Mouse (Mus musculus) lung, embryonic 16.5 days (tissue): Measurements from ENCODE around the gene Il13. TPM values are rescaled to one million over a fixed set of nuclear protein-coding genes. Genes with fewer than 3 reads are reported as not detected.

Experiments used
- ATAC-seq: fragments of 200-750 bp; cut with Nextera tagmentation; 2 replicates; pipeline ENCODE4 v1.8.0; 2017; ENCODE audit warnings: low read depth, mild to moderate bottlenecking, moderate library complexity
- H3K27ac ChIP-seq: fragments of 300-500 bp; sonication (generic); 2 replicates; pipeline ENCODE4 v1.5.1; 2014; ENCODE audit warnings: mild to moderate bottlenecking, control low read depth, low read length
- H3K27me3 ChIP-seq: fragments of 300-500 bp; sonication (generic); 2 replicates; pipeline ENCODE4 v1.6.1; 2014; ENCODE audit warnings: low read depth, low read length, mixed read lengths; ENCODE audit not compliant: control insufficient read depth, insufficient read depth
- H3K36me3 ChIP-seq: fragments of 300-500 bp; sonication (generic); 2 replicates; pipeline ENCODE4 v1.6.1; 2014; ENCODE audit warnings: low read length; ENCODE audit not compliant: control insufficient read depth, insufficient read depth
- H3K4me1 ChIP-seq: fragments of 300-500 bp; sonication (generic); replicated peaks from 2 replicates; pipeline ENCODE4 v1.6.1; 2014; ENCODE audit warnings: low read length, mixed read lengths; ENCODE audit not compliant: control insufficient read depth, insufficient read depth
- H3K4me2 ChIP-seq: fragments of 300-500 bp; sonication (generic); 2 replicates; pipeline ENCODE4 v1.6.1; 2014; ENCODE audit warnings: low read depth, low read length, control low read depth
- H3K4me3 ChIP-seq: fragments of 300-500 bp; sonication (generic); 2 replicates; pipeline ENCODE4 v1.5.1; 2014; ENCODE audit warnings: mild to moderate bottlenecking, low read length, control low read depth
- H3K9ac ChIP-seq: fragments of 300-500 bp; sonication (generic); 2 replicates; pipeline ENCODE4 v1.6.1; 2014; ENCODE audit warnings: low read length, control low read depth
- H3K9me3 ChIP-seq: fragments of 300-500 bp; sonication (generic); 2 replicates; pipeline ENCODE4 v1.6.1; 2016; ENCODE audit warnings: low read length; ENCODE audit not compliant: control insufficient read depth
- WGBS: fragments of 180-500 bp; shearing (Covaris S2); extraction: QIAGEN DNeasy Blood & Tissue Kit; methylation state at CpG from one replicate; pipeline ENCODE4 v1.1.7; 2014; 5-methylcytosine and 5-hydroxymethylcytosine counted together
- polyA plus RNA-seq: library from polyadenylated mRNA; unstranded; fragments of >200 nt; fragmentation: Nextera tagmentation; extraction: Ambion mirVana; gene quantifications from 2 replicates; pipeline ENCODE4 v1.2.1, GENCODE M21; 2015

Gene Il13
- polyA plus RNA-seq, 1 experiment from 2014 or later = not detected

DNA sequence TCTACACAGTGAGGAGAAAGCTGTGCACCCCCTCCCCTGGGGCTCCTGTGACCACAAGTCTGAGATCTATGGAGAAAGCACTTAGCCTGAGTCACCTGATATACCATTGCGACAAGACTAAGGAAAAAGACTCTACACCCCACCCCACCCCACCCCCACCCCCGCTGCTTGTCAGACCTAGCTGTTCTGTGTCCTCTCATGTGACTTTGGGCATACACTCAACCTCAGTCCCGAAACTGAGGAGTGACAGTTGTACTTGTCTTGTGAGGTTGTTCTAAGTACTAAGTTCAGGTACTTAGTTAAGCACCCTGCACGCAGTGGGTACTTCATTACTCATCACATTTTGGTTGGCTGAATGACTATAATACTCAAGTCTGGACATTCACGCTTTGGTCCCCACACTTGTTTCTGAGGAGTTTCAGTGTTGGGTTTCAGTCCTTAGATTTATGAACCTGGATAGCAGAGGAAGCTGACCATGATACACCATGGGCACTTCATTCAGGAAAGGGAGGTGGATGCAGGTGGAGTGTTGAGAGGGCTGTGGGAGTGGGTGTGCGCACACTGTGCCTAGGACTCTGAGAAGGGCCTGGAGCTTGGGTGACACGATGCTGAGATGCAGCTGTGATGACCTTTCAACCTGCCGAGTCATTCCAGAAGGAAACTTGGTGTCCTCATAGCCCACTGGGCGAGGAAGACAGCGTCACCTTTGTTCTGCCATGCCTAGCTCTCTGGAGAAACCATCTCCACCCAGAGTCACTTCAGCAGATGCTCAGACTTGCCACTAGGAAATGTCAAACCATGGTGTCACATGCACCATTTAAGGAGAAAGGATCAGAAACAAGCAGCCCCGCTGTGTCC lies 12.7 kb downstream of the Il13 start:
- no peak overlapping the region for H3K4me3 ChIP-seq
- no peak overlapping the region for H3K27ac ChIP-seq
- no peak for ATAC-seq
- no peak overlapping the region for H3K9ac ChIP-seq
- no peak overlapping the region for H3K4me2 ChIP-seq
- H3K4me1 ChIP-seq = no peaks in the 10 kb centered on the region
- no peaks in the 10 kb centered on the region for H3K27me3 ChIP-seq
- WGBS = 77% methylated on average over 11 of the region's 11 CpGs
- no peaks in the 10 kb centered on the region for H3K36me3 ChIP-seq
- H3K9me3 ChIP-seq = no peaks in the 10 kb centered on the region

- Histone ChIP-seq H3K4me2 (no peak overlapping the region), H3K9me3 (no peaks in the 10 kb centered on the region), H3K27ac (no peak overlapping the region), H3K27me3 (no peaks in the 10 kb centered on the region), H3K36me3 (no peaks in the 10 kb centered on the region), H3K4me3 (no peak overlapping the region), H3K9ac (no peak overlapping the region), H3K4me1 (no peaks in the 10 kb centered on the region)
- ATAC-seq = no peak
- 83% methylated on average over 4 of the region's 4 CpGs for WGBS
Observed at GRCm38 (mm10) chr11:53620094-53620493, 14.4 kb downstream of the Il13 start.

GRCm38 (mm10) chr11:53619428-53619827 lies 15.1 kb downstream of the Il13 start:
- Histone ChIP-seq H3K9me3 (no peaks in the 10 kb centered on the region), H3K4me3 (no peak overlapping the region), H3K27me3 (no peaks in the 10 kb centered on the region), H3K9ac (no peak overlapping the region), H3K4me1 (no peaks in the 10 kb centered on the region), H3K36me3 (no peaks in the 10 kb centered on the region), H3K27ac (no peak overlapping the region), H3K4me2 (no peak overlapping the region)
- WGBS = 53% methylated on average over 6 of the region's 6 CpGs
- no peak for ATAC-seq

DNA sequence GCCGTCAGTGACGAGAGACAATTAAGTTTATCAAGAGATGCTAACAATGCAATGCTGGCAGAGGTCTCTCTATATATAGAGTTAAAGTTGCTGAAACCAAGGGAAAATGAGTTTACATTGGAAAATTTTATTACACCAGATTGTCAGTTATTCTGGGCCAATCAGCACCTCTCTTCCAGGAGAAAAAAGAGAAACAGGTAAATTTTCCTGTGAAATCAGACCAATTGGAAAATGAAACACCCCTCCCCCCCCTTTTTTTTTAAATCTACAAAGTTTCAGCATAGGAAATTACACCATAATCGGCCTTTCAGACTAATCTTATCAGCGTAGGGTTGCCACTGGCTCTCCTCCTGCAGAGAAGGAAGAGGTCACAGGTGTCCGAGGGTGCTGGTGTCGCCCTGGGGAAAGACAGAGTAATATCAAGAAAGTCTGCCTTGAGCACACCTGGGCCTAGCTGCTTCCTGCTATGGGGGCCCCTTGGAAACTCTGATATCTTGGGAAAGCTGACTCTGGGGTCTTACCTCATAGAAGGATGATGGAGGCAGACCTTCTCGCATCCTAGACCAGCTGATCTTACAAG lies 15.8 kb downstream of the Il13 start, which contains the start of gene Il4:
Il4 (minus strand) TSS at position 51 of the 580 bp plus-strand sequence.
- Histone ChIP-seq H3K4me2 (no peak within 1 kb of the TSS), H3K4me1 (no peaks in the 10 kb centered on the region), H3K27me3 (no peaks in the 10 kb centered on the region), H3K27ac (no peak within 1 kb of the TSS), H3K9me3 (no peaks in the 10 kb centered on the region), H3K36me3 (no peaks in the 10 kb centered on the region), H3K9ac (no peak within 1 kb of the TSS), H3K4me3 (no peak within 1 kb of the TSS)
- no peak for ATAC-seq
- 67% methylated on average over 7 of the region's 7 CpGs for WGBS

DNA sequence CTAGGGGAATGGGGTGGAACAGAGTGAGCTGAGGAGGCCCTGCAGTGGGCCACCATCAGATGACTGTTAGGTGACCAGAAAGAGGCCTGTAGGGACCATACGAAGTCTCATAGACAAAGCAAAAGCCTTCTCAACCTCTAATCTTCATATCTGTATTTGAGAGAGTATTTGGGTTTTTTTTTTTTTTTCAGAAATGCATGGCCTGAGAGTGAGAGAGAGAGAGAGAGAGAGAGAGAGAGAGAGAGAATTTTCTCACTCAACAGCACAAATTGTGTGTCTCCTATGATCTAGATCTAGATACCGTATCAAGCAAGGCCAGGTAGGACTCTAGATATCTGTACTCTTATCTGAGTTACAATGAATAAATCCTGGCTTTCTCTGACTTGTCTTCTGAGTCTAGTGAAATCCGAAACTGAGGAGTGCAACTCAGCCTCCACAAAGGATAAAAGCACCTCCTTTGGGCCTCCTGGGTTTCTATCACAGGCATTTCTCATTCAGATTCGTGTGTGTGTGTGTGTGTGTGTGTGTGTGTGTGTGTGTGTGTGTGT lies 16.9 kb downstream of the Il13 start:
- Histone ChIP-seq H3K27ac (no peak overlapping the region), H3K9me3 (no peaks in the 10 kb centered on the region), H3K4me3 (no peak overlapping the region), H3K9ac (no peak overlapping the region), H3K4me1 (no peaks in the 10 kb centered on the region), H3K27me3 (no peaks in the 10 kb centered on the region), H3K36me3 (no peaks in the 10 kb centered on the region), H3K4me2 (no peak overlapping the region)
- ATAC-seq = no peak
- WGBS = 64% methylated on average over 4 of the region's 4 CpGs

GRCm38 (mm10) chr11:53616748-53617558 lies 17.5 kb downstream of the Il13 start:
- 57% methylated on average over 8 of the region's 8 CpGs for WGBS
- Histone ChIP-seq H3K36me3 (no peaks in the 10 kb centered on the region), H3K4me1 (no peaks in the 10 kb centered on the region), H3K4me2 (no peak overlapping the region), H3K4me3 (no peak overlapping the region), H3K27me3 (no peaks in the 10 kb centered on the region), H3K9me3 (no peaks in the 10 kb centered on the region), H3K27ac (no peak overlapping the region), H3K9ac (no peak overlapping the region)
- ATAC-seq = no peak

DNA sequence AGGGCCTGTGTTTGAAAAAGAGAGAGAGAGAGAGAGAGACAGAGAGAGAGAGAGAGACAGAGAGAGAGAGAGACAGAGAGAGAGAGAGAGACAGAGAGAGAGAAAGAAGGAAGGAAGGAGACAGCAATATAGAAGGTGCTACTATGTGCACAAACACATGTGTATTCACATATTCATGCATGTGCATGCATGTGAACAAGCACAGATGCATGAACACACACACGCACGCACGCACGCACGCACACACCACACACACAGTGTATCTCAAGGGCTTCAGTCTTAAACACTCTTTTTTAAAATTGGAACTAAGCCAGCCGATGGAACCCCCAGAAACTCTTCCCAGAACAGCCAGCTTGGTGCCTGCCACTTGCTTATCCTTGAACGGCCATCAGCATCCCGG lies 18.9 kb downstream of the Il13 start:
- 89% methylated on average over 8 of the region's 8 CpGs for WGBS
- no peak overlapping the region for H3K4me3 ChIP-seq
- no peaks in the 10 kb centered on the region for H3K4me1 ChIP-seq
- no peaks in the 10 kb centered on the region for H3K27me3 ChIP-seq
- no peak for ATAC-seq
- H3K36me3 ChIP-seq = no peaks in the 10 kb centered on the region
- H3K27ac ChIP-seq = no peak overlapping the region
- H3K9ac ChIP-seq = no peak overlapping the region
- H3K9me3 ChIP-seq = no peaks in the 10 kb centered on the region; the same call in 1 of the 2 replicates
- H3K4me2 ChIP-seq = no peak overlapping the region

DNA sequence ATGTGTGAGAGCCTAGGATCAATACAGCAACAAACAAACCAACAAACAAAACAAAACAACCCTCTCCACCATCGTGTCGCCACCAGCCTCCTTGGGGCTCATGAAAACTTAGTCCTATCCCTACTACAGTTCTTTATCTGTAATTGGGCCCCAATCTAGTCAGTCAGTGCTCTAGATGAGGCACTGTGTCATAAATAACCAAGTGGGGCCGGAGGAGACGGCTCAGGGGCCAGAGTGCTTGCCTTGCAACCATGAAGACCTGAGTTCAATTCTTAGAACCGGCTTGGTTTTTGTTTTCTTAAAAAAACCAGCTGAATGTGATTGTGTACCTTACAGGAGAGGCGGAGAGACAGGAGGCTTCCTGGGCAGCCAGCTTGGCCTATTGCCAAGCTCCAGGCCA lies 19.3 kb downstream of the Il13 start:
- Histone ChIP-seq H3K4me2 (no peak overlapping the region), H3K27ac (no peak overlapping the region), H3K4me1 (no peaks in the 10 kb centered on the region), H3K9ac (no peak overlapping the region), H3K36me3 (no peaks in the 10 kb centered on the region), H3K27me3 (no peaks in the 10 kb centered on the region), H3K9me3 (no peaks in the 10 kb centered on the region; the same call in 1 of the 2 replicates), H3K4me3 (no peak overlapping the region)
- 54% methylated on average over 6 of the region's 6 CpGs for WGBS
- no peak for ATAC-seq

DNA sequence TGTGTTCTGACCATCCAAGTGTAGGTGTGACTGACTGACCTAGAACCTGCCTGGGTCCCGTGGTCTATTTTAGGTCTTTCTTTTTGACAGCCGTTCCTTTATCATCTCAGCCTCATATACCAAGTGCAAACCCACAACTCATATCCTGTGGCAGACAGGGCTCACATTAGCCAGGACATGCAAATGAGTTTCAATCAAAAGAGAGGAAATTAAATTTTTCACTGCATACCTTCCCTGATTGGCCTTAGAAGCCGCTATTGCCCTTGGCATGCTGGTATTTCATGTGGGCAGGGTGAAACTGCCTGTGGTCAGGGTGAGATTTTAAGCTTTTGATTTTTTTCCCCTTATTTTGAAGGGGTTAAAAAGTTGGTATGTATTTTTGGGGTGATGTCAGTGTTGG lies 24.8 kb downstream of the Il13 start:
- no peak overlapping the region for H3K4me3 ChIP-seq
- no peak overlapping the region for H3K4me2 ChIP-seq
- ATAC-seq = no peak
- H3K27ac ChIP-seq = no peak overlapping the region
- WGBS = 73% methylated on average over 3 of the region's 3 CpGs
- no peaks in the 10 kb centered on the region; the same call in 1 of the 2 replicates for H3K9me3 ChIP-seq
- H3K36me3 ChIP-seq = no peaks in the 10 kb centered on the region
- 0 out of 2 replicates have a peak, but pooled peaks cover 2% of the 10 kb centered on the region for H3K4me1 ChIP-seq
- no peaks in the 10 kb centered on the region for H3K27me3 ChIP-seq
- no peak overlapping the region for H3K9ac ChIP-seq
